Mouse (Mus musculus): ENCODE results near the gene Smim22.

DNA sequence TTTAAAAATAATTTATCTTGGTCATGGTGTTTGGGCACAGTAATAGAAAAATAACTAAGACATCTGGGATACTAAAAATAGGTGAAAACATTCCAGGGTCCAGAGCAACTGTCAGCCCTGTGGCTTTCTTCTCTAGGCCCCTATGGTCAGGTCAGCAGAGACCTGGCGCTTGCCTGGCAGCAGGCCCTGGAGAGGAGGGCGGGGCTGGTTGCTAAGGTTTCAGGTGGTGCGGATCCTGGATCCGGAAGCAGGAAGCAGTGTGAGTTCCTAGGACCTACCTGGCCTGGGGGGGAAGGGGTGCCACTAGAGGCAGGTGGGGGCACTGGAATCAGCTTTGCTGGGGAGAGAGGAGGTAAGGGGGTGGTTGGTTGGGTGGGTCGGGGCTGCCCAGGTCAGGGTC, at the start of gene Smim22:
- TF ChIP-seq POLR2A (IDR thresholded peaks at IDR 0.05; ENCODE audit: borderline replicate concordance, insufficient read depth, low read length), result no peak
- no peak for TF ChIP-seq CTCF (IDR thresholded peaks at IDR 0.05; ENCODE audit: borderline replicate concordance, insufficient read depth, low read depth, low read length)
